Mouse (Mus musculus): ENCODE results near the gene Pdxk.

Gene Pdxk

GRCm38 (mm10) chr10:78460463-78460862, 4.3 kb downstream of the Pdxk start:
- intact Hi-C loops (cut with DNase I) = no loop called here

DNA sequence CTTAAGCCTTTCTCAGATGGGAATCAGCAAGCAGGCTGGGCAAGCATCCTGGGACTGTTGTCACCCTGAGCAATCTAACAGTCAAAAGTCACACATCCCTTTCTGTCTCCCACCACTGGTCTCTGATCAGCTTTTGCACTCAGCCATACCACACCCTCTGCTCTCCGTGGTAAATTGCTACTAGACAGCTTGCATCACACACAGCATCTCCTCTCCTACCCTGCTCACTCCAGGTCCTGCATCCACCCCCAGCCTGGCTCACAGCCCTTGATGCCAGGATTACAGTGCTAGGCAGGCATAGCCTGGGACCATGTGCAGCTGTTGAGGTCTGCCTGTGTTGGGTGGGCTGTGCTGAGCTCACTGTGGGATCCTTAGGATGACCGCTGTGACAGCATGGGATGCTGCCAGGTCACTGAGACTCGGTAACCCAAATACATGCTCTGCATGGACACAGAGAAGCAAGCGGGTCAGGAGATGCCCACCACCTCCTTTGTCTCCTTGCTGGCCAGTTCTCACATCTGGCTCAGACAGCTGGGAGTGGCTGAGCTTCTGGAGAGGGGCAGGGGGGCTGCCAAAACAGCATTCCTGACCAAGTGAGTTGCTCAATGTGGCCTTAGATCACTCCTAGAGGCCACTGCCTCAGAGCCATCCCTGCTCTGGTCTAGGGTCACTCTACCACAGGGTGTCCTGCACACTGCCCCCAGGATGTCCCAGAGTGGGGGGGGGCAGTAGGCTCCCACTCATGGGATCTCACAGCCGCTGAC, 6.2 kb downstream of the Pdxk start:
- intact Hi-C loops (cut with DNase I) = no loop called here

DNA sequence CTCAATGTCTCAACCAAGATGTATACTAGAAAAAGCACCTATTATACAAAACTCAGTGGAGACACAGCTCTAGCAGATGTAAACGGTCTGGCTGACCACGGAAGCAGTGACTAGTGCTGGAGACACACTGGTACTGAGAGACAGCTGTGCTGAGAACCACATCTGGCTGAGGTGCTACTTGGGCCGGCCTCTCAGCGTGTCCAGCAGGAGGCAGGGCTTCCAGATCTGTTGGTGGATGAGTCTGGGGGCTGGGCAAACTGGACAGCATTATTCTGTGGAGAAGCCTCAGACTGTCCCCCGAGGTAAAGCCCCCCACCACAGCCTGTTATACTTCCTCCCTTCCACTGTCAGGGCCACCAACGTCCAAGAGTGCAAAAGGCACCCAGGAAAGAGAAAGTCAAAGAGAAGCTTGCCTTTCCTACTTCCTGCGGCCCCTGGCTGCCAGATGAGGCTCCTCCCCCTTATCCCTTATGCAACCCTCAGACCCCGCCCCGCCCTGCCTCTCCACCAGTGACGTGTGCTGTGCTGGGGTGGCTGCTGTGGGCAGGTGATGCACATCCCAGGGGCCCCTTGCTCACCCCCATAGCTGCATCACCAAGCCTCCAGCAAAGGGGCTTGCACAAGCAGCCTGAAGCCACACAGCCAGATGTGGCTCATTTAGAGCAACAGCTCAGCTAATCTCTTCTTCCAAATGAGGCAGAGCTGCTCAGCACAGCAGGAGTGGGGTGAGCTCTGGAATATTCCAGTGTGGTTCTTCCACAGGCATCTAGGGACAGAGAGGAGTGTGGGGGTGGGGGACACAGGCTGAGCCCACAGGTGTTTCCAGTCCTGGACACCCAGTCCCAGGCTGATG, 7.1 kb downstream of the Pdxk start:
- intact Hi-C loops (cut with DNase I) = no loop called here

- intact Hi-C loops (cut with DNase I) = no loop called here
These were observed 8.1 kb downstream of the Pdxk start for GRCm38 (mm10) chr10:78456696-78457095.

GRCm38 (mm10) chr10:78452641-78453040, 12.1 kb downstream of the Pdxk start:
- intact Hi-C loops (cut with DNase I) = no loop called here

GRCm38 (mm10) chr10:78450761-78451160, 14.0 kb downstream of the Pdxk start:
- intact Hi-C loops (cut with DNase I) = no loop called here

- intact Hi-C loops (cut with DNase I) = no loop called here
These were observed 17.4 kb downstream of the Pdxk start for GRCm38 (mm10) chr10:78447396-78447795.

- intact Hi-C loops (cut with DNase I) = no loop called here
These were observed 18.6 kb downstream of the Pdxk start for GRCm38 (mm10) chr10:78446195-78446594.

DNA sequence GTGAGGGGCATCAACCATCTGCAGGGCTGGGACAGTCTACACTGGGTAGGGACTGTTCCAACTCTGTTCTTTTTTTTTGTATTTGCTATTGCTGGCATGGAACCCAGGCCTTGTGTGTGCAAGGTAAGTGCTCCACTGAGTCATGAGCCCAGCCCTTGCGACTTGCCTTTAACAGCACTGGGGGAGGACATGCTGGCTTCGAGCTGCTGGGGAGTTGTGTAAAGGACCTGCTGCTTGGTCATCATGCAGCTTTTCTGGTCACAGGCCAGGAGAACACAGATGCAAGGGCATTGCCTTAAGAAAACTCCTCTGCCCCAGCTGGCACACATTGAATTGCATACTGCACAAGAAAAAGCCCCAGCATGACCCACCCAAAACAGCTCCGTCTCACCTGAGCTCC, 22.5 kb downstream of the Pdxk start:
- intact Hi-C loops (cut with DNase I) = loop anchor here (5.0 kb wide), 1 partner anchor 45 kb away; no protein-coding TSS in a partner anchor

GRCm38 (mm10) chr10:78441606-78442005, 23.2 kb downstream of the Pdxk start:
- intact Hi-C loops (cut with DNase I) = loop anchor here (5.0 kb wide), 1 partner anchor 46 kb away; no protein-coding TSS in a partner anchor

GRCm38 (mm10) chr10:78440812-78441211, 24.0 kb downstream of the Pdxk start:
- intact Hi-C loops (cut with DNase I) = loop anchor here (5.0 kb wide), 1 partner anchor 46 kb away; no protein-coding TSS in a partner anchor

GRCm38 (mm10) chr10:78439990-78440389, 24.8 kb downstream of the Pdxk start:
- intact Hi-C loops (cut with DNase I) = loop anchor here (5.0 kb wide), 1 partner anchor 47 kb away; no protein-coding TSS in a partner anchor

DNA sequence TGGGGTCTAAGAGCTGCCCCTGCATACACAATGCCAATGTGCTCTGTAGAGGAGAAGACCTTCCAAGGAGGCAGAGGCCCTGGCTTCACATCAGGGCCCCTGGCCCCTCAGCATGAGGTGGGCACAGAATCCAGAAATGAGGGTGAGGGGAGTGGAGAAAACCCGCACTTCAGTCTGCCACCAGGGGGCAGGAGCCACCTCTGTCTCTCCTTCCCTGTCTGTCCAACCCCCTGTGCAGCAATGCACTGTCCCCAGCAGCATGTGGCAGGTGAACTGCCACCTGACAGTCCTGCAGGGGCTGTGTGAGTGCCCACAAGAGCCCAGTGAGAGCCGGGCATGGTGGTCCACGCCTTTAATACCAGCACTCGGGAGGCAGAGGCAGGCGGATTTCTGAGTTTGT, 25.2 kb downstream of the Pdxk start:
- intact Hi-C loops (cut with DNase I) = no loop called here

DNA sequence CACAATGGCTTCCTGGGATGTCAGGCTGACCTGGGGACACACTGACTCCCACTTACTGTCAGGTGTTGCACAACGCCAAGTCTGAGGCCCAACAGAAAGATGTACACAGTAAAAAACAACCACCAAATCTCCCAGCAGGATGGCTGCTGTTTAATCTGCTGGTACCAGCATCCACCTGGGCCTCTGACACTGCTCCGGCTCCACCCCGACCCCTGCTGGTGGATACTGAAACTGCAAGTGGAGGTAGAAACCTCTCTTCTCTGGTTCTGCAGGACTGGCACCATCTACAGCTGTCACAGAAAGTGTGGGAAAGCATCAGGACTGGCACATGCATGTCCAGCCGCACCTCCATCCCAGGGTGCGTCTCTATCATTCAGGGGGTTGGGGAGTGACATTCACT, 26.7 kb downstream of the Pdxk start:
- intact Hi-C loops (cut with DNase I) = no loop called here

DNA sequence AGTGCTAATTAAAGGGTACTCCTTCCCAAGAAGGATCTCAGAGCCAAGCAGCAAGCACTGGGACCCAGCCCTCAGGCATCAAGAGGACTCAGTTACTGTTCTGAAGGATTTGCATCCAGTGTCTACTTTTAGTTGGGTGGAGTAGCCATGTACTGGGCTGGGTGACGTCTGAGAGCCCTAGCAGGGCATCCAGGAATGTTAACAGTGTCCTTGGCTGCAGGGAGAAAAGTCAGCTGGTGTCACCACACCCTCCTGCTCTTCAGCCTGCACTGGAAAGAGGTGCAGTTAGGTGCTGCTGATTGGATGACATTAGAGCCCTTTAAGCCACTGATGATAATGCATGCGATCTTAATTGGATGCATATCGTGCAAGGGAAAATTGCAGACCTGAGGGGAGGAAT, 31.9 kb downstream of the Pdxk start:
- intact Hi-C loops (cut with DNase I) = no loop called here

GRCm38 (mm10) chr10:78429776-78430175, 35.0 kb downstream of the Pdxk start:
- intact Hi-C loops (cut with DNase I) = no loop called here

- intact Hi-C loops (cut with DNase I) = no loop called here
These were observed 35.6 kb downstream of the Pdxk start for GRCm38 (mm10) chr10:78429180-78429579.

- intact Hi-C loops (cut with DNase I) = no loop called here
These were observed 36.7 kb downstream of the Pdxk start for GRCm38 (mm10) chr10:78428070-78428469.

DNA sequence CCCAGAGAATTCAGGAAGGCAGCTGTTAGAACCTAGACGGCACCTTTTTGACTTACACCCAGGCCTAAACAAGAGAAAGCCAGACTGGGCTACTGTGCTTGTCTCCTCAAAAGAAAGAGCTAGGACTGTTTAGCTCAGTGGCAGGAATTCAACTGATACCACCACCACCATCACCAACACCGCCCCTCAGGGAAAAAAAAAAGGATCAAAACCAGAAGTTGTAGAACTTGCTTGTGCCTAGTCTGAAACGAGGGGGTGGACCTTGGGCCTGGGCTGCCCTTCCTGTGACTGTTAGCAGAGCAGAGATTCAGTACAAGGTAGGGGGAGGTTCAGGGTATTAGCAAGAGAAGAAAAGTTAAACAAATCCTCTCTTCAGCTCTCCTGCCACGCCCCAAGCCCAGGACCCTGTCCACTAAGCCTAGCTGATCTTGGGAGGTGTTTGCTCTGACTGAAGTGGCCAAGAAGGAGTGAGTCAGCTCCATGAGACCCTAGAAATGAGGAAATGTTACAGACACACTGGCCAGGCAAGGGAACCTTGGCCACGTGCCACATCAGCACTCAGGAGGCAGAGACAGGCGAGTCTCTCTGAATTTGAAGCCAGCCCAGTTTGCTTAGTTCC, 38.5 kb downstream of the Pdxk start:
- intact Hi-C loops (cut with DNase I) = no loop called here

DNA sequence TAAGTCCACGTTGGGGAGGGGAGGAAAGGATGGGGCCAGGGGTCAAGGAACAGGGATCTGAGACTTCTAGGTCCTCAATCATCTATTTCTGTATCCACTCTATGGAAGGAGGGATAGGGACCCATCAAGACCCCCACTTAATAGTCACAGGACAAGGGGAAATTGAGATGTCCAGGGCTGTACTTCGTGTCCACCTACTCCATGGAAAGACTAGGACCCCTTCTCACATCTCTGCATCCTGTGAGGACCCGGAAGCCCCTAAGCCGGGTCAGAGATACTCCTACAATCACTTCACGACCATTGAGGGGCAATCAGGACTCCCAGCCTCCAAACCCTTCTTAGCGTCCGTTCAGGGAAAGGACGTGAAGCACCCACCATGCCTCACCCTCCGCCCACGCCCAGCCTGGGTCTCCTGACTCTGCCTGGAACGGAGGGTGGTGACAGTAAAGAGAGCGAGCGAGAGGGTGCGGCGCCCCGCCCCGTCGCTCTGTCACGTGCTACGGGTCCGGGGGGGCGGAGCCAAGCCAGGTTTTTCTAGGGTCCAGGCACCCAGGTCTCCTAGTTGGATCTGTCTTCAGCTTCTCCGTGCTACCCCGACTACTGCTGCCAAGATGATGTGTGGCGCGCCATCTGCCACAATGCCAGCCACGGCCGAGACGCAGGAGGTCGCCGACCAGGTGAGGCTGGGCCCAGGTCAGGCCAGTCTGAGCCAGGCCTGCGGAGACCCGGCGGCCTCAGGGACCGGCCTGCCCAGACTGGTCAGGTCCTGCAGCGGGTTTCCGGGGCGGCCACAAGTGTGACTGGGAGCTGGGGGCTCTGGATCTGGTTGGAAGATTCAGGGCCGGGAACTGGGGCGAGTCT, 39.4 kb downstream of the Pdxk start, which contains the start of gene Cstb:
Cstb (plus strand) TSS at position 489 of the 861 bp plus-strand sequence.
- intact Hi-C loops (cut with DNase I) = no loop called here

GRCm38 (mm10) chr10:78422614-78423013, 42.2 kb downstream of the Pdxk start:
- intact Hi-C loops (cut with DNase I) = no loop called here

Data from adrenal gland (tissue).